Mouse (Mus musculus): ENCODE measurements around the gene Odf3. TPM values are rescaled to one million over a fixed set of nuclear protein-coding genes. Genes with fewer than 3 reads are reported as not detected.

Odf3 gene
- not detected in 2 replicates for polyA plus RNA-seq (2014; fragmentation: Nextera tagmentation; extraction: Ambion mirVana)

DNA sequence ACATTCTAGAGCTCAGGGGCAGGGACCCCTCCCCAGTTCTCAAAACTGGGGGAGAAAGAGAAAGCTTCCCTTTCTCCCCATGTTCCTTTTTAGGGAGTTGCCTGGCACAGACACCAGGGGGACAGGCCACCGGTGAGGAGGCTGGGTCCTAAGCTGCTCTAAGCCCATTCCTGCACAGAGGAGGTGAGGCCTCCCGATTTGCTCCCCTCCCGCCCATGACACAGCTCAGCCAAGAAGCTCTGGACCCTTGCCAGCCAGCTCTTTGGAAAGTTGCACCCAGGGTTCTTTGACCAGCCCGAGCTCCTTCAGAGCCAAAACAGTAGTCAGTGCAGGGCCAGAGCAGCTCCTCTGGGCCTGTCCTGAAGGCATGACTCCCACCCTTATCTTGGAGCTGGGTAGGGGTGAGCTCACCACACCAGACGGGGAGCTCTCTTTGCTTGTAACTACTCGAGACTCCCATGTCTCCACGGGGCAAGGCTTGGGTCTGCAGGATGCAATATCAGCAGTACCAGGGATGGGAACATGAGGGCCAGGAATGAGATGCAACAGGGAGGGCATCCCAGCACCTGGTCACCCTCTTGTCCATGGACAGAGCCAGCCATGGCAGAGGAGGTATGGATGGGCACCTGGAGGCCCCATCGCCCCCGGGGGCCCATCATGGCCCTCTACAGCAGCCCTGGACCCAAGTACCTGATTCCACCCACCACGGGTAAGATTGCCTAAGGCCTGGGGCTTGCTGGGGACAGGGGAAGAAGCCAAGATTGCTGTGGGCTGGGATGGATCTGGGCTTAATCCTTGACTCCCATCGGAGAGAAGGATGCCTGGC lies at the start of gene Odf3:
Gene Odf3, plus strand, starts transcription at position 51 of the 826 bp plus-strand sequence.
- H3K4me2 ChIP-seq (ENCODE audit: low read depth): no peak within 1 kb of the TSS
- no peaks in the 10 kb centered on the region for H3K27me3 ChIP-seq (ENCODE audit: control insufficient read depth, insufficient read depth, low read length)
- no peak for ATAC-seq (ENCODE audit: insufficient read depth, low FRiP score, low TSS enrichment)
- H3K27ac ChIP-seq (ENCODE audit: low read depth, low read length): no peak within 1 kb of the TSS
- no peak within 1 kb of the TSS; the same call in 1 of the 2 replicates for H3K9ac ChIP-seq (ENCODE audit: low read length)
- H3K36me3 ChIP-seq (ENCODE audit: control insufficient read depth, insufficient read depth, low read length): peaks cover 4% of the 10 kb centered on the region
- H3K4me1 ChIP-seq (ENCODE audit: control insufficient read depth, insufficient read depth, low read length): no peaks in the 10 kb centered on the region
- H3K4me3 ChIP-seq (ENCODE audit: low read depth, low read length): no peak within 1 kb of the TSS
- DNase-seq (ENCODE audit: low spot score): no peak
- 73% methylated on average over 11 of the region's 11 CpGs for WGBS
- H3K9me3 ChIP-seq (ENCODE audit: control insufficient read depth, low read length): no peaks in the 10 kb centered on the region

DNA sequence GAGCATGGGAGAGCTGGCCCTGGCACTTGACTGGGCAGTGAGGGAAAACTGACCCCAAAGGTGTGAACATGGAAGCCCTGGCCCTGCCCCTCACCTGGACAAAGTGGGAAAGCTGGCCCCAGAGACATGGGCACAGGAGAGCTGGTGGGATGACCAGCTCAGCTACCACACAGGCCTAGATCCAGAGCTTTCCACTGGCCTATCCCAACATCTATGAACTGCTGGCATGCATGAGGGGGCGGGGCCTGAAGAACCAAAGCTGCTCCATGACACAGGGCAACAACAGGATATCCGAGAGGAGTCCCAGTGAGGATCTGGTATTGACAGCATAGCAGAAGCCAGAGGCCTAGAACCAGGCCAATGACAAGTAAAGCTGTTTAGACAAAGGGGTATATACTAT lies 49.4 kb upstream of the Odf3 start:
- no peak overlapping the region for H3K4me2 ChIP-seq (ENCODE audit: low read depth)
- no peak overlapping the region for H3K27ac ChIP-seq (ENCODE audit: low read depth, low read length)
- no peaks in the 10 kb centered on the region for H3K9me3 ChIP-seq (ENCODE audit: control insufficient read depth, low read length)
- no peaks in the 10 kb centered on the region for H3K27me3 ChIP-seq (ENCODE audit: control insufficient read depth, insufficient read depth, low read length)
- no peak overlapping the region for H3K9ac ChIP-seq (ENCODE audit: low read length)
- DNase-seq (ENCODE audit: low spot score) (no peak), ATAC-seq (ENCODE audit: insufficient read depth, low FRiP score, low TSS enrichment) (no peak)
- WGBS: 74% methylated on average over 2 of the region's 2 CpGs
- no peak overlapping the region for H3K4me3 ChIP-seq (ENCODE audit: low read depth, low read length)
- no peaks in the 10 kb centered on the region for H3K36me3 ChIP-seq (ENCODE audit: control insufficient read depth, insufficient read depth, low read length)
- H3K4me1 ChIP-seq (ENCODE audit: control insufficient read depth, insufficient read depth, low read length): no peaks in the 10 kb centered on the region

DNA sequence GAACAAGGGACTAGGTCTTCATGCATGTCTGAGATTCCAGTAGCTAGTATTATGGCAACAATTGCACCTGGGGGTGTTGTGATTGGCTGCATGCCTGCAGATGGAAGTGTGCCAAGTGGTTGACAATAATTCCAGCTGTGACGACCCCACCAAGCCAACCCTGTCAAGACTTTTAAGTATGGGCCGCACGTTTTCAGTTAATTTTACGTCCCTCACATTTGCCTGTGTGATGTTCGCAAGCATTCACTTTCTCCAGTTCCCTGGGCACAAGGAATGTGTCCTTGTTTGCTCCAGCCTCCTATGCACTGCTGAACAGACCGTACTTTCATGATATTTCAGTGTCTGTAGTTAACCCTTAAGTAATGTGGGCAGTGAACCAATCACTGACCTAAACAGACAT lies 45.0 kb upstream of the Odf3 start:
- no peak overlapping the region for H3K4me3 ChIP-seq (ENCODE audit: low read depth, low read length)
- H3K36me3 ChIP-seq (ENCODE audit: control insufficient read depth, insufficient read depth, low read length): no peaks in the 10 kb centered on the region
- no peaks in the 10 kb centered on the region for H3K9me3 ChIP-seq (ENCODE audit: control insufficient read depth, low read length)
- ATAC-seq (ENCODE audit: insufficient read depth, low FRiP score, low TSS enrichment) (no peak), DNase-seq (ENCODE audit: low spot score) (no peak)
- WGBS: 81% methylated on average over 6 of the region's 6 CpGs
- no peak overlapping the region for H3K27ac ChIP-seq (ENCODE audit: low read depth, low read length)
- no peak overlapping the region for H3K9ac ChIP-seq (ENCODE audit: low read length)
- H3K27me3 ChIP-seq (ENCODE audit: control insufficient read depth, insufficient read depth, low read length): no peaks in the 10 kb centered on the region
- H3K4me2 ChIP-seq (ENCODE audit: low read depth): no peak overlapping the region
- no peaks in the 10 kb centered on the region for H3K4me1 ChIP-seq (ENCODE audit: control insufficient read depth, insufficient read depth, low read length)

- ATAC-seq (ENCODE audit: insufficient read depth, low FRiP score, low TSS enrichment): no peak
- Histone ChIP-seq H3K9ac (ENCODE audit: low read length) (no peak overlapping the region), H3K4me1 (ENCODE audit: control insufficient read depth, insufficient read depth, low read length) (no peaks in the 10 kb centered on the region), H3K4me3 (ENCODE audit: low read depth, low read length) (no peak overlapping the region), H3K4me2 (ENCODE audit: low read depth) (no peak overlapping the region), H3K27ac (ENCODE audit: low read depth, low read length) (no peak overlapping the region), H3K9me3 (ENCODE audit: control insufficient read depth, low read length) (no peaks in the 10 kb centered on the region), H3K36me3 (ENCODE audit: control insufficient read depth, insufficient read depth, low read length) (no peaks in the 10 kb centered on the region), H3K27me3 (ENCODE audit: control insufficient read depth, insufficient read depth, low read length) (no peaks in the 10 kb centered on the region)
- WGBS: 17% methylated on average over 1 of the region's 1 CpGs
- peak; percentile 13 for DNase-seq (ENCODE audit: low spot score)
These were observed 41.9 kb upstream of the Odf3 start for GRCm38 (mm10) chr7:140805704-140806103.

- H3K27ac ChIP-seq (ENCODE audit: low read depth, low read length): no peak overlapping the region
- DNase-seq (ENCODE audit: low spot score): no peak
- H3K36me3 ChIP-seq (ENCODE audit: control insufficient read depth, insufficient read depth, low read length): no peaks in the 10 kb centered on the region
- H3K4me2 ChIP-seq (ENCODE audit: low read depth): no peak overlapping the region
- no peak overlapping the region for H3K9ac ChIP-seq (ENCODE audit: low read length)
- no peaks in the 10 kb centered on the region for H3K27me3 ChIP-seq (ENCODE audit: control insufficient read depth, insufficient read depth, low read length)
- H3K9me3 ChIP-seq (ENCODE audit: control insufficient read depth, low read length): no peaks in the 10 kb centered on the region
- no peak overlapping the region for H3K4me3 ChIP-seq (ENCODE audit: low read depth, low read length)
- no peak for ATAC-seq (ENCODE audit: insufficient read depth, low FRiP score, low TSS enrichment)
- H3K4me1 ChIP-seq (ENCODE audit: control insufficient read depth, insufficient read depth, low read length): no peaks in the 10 kb centered on the region
- 91% methylated on average over 6 of the region's 6 CpGs for WGBS
These were observed 37.1 kb upstream of the Odf3 start for GRCm38 (mm10) chr7:140810496-140810895.

DNA sequence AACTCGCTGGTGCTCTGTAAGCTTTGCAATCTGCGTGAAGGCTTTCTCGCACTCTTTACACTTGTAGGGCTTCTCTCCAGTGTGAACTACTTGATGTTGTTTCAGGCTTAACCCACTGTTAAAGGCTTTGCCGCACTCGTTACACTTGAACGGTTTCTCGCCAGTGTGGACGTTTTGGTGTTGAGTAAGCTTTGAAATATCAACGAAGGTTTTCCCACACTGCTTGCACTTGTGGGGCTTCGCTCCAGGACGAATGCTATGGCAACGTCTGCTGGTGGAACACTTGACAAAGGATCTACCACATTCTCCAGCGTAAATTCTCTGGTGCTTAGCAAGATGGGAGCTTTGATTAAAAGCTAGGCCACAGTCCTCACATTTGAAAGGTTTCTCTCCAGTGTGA lies 35.9 kb upstream of the Odf3 start:
- Histone ChIP-seq H3K9ac (ENCODE audit: low read length) (no peak overlapping the region), H3K4me1 (ENCODE audit: control insufficient read depth, insufficient read depth, low read length) (no peaks in the 10 kb centered on the region), H3K27me3 (ENCODE audit: control insufficient read depth, insufficient read depth, low read length) (no peaks in the 10 kb centered on the region), H3K27ac (ENCODE audit: low read depth, low read length) (no peak overlapping the region), H3K4me3 (ENCODE audit: low read depth, low read length) (no peak overlapping the region), H3K9me3 (ENCODE audit: control insufficient read depth, low read length) (no peaks in the 10 kb centered on the region), H3K4me2 (ENCODE audit: low read depth) (no peak overlapping the region), H3K36me3 (ENCODE audit: control insufficient read depth, insufficient read depth, low read length) (no peaks in the 10 kb centered on the region)
- ATAC-seq (ENCODE audit: insufficient read depth, low FRiP score, low TSS enrichment) (no peak), DNase-seq (ENCODE audit: low spot score) (no peak)
- 90% methylated on average over 13 of the region's 13 CpGs for WGBS

DNA sequence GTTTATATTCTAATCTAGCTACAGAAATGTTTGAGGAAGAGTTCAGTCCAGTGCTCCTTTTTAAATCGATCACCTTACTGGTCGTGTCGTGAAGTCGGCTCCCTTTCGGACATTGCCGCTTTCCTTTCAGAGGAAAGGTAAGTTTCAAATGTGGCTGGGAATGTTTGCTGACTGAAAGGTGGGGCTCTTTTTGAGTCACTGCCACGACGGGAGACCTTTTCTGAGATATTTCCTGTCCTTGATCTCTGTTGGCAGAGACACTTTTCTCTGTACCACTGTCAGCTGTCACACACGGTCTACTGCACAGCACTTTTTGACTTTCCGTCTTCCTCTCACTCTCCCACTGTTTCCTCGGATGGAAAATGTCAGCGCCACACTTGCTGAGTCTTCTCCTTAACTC lies 34.8 kb upstream of the Odf3 start:
- 91% methylated on average over 12 of the region's 12 CpGs for WGBS
- H3K9me3 ChIP-seq (ENCODE audit: control insufficient read depth, low read length): no peaks in the 10 kb centered on the region
- no peak overlapping the region for H3K4me3 ChIP-seq (ENCODE audit: low read depth, low read length)
- no peak overlapping the region for H3K9ac ChIP-seq (ENCODE audit: low read length)
- no peak overlapping the region for H3K4me2 ChIP-seq (ENCODE audit: low read depth)
- no peaks in the 10 kb centered on the region for H3K4me1 ChIP-seq (ENCODE audit: control insufficient read depth, insufficient read depth, low read length)
- H3K27ac ChIP-seq (ENCODE audit: low read depth, low read length): no peak overlapping the region
- DNase-seq (ENCODE audit: low spot score) (no peak), ATAC-seq (ENCODE audit: insufficient read depth, low FRiP score, low TSS enrichment) (no peak)
- no peaks in the 10 kb centered on the region for H3K36me3 ChIP-seq (ENCODE audit: control insufficient read depth, insufficient read depth, low read length)
- H3K27me3 ChIP-seq (ENCODE audit: control insufficient read depth, insufficient read depth, low read length): no peaks in the 10 kb centered on the region

DNA sequence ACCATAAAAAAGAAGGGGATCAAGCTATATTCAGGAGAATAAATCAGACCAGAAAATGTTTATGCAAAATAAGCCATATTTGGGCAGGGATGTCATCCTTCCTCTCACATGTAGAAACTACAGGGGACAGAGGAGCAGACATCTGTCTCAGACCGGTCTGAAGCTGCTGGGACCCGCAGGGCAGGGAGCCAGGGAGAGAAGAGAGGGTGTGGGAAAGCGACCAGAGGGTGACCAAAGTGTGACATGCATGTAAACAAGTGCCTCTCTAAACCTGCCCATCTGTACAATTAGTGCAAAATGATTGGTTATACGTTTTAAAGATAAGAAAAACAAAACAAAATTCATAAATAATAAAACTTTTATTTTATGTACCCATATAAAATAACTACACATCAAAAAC lies 27.4 kb upstream of the Odf3 start:
- no peak overlapping the region for H3K9ac ChIP-seq (ENCODE audit: low read length)
- no peaks in the 10 kb centered on the region for H3K36me3 ChIP-seq (ENCODE audit: control insufficient read depth, insufficient read depth, low read length)
- H3K4me2 ChIP-seq (ENCODE audit: low read depth): no peak overlapping the region
- no peaks in the 10 kb centered on the region for H3K4me1 ChIP-seq (ENCODE audit: control insufficient read depth, insufficient read depth, low read length)
- H3K27me3 ChIP-seq (ENCODE audit: control insufficient read depth, insufficient read depth, low read length): no peaks in the 10 kb centered on the region
- no peak overlapping the region for H3K4me3 ChIP-seq (ENCODE audit: low read depth, low read length)
- no peaks in the 10 kb centered on the region for H3K9me3 ChIP-seq (ENCODE audit: control insufficient read depth, low read length)
- 86% methylated on average over 4 of the region's 4 CpGs for WGBS
- ATAC-seq (ENCODE audit: insufficient read depth, low FRiP score, low TSS enrichment) (no peak), DNase-seq (ENCODE audit: low spot score) (no peak)
- no peak overlapping the region for H3K27ac ChIP-seq (ENCODE audit: low read depth, low read length)

- DNase-seq (ENCODE audit: low spot score): peak; percentile 12
- Histone ChIP-seq H3K4me1 (ENCODE audit: control insufficient read depth, insufficient read depth, low read length) (no peaks in the 10 kb centered on the region), H3K4me2 (ENCODE audit: low read depth) (peak overlapping the region; percentile 73), H3K9ac (ENCODE audit: low read length) (no peak overlapping the region), H3K27ac (ENCODE audit: low read depth, low read length) (no peak overlapping the region), H3K36me3 (ENCODE audit: control insufficient read depth, insufficient read depth, low read length) (no peaks in the 10 kb centered on the region), H3K27me3 (ENCODE audit: control insufficient read depth, insufficient read depth, low read length) (no peaks in the 10 kb centered on the region), H3K4me3 (ENCODE audit: low read depth, low read length) (peak overlapping the region; percentile 53), H3K9me3 (ENCODE audit: control insufficient read depth, low read length) (no peaks in the 10 kb centered on the region)
- peak; percentile 13; the same call in 1 of the 2 replicates for ATAC-seq (ENCODE audit: insufficient read depth, low FRiP score, low TSS enrichment)
- WGBS: 49% methylated on average over 5 of the region's 5 CpGs
These were observed 26.3 kb upstream of the Odf3 start for GRCm38 (mm10) chr7:140821305-140821652.
